Mouse (Mus musculus) adrenal gland, adult (tissue): Measurements from ENCODE around the gene Slc44a4.
"Not testable (repeated sequence)": the region's sequence is repeated elsewhere in the genome, so short reads cannot be mapped to it uniquely, and the experiment has no call there.

Experiments
- DNase-seq, 2 experiments: peaks; one replicate each; pipeline ENCODE4 v3.0.0; 2022 to 2023; ENCODE audit warnings: low spot score in 1 of 2; ENCODE audit not compliant: inconsistent age in 2 of 2

Gene Slc44a4

GRCm38 (mm10) chr17:34898706-34899052 is 15.6 kb upstream of the Slc44a4 start:
- DNase-seq: no peak

GRCm38 (mm10) chr17:34899053-34899889 is 15.0 kb upstream of the Slc44a4 start:
- peak; percentile 73 to 90 for DNase-seq

GRCm38 (mm10) chr17:34899890-34900243 is 14.4 kb upstream of the Slc44a4 start:
- no peak for DNase-seq

GRCm38 (mm10) chr17:34900826-34901225 is 13.4 kb upstream of the Slc44a4 start:
- DNase-seq: peak in 1 of 2 experiments; percentile 23

GRCm38 (mm10) chr17:34901948-34902347 is 12.3 kb upstream of the Slc44a4 start:
- not testable (repeated sequence) for DNase-seq

- DNase-seq: no peak
Measured at GRCm38 (mm10) chr17:34902895-34903294, 11.4 kb upstream of the Slc44a4 start.

GRCm38 (mm10) chr17:34910982-34911381 is 3.3 kb upstream of the Slc44a4 start:
- DNase-seq: no peak

- peak; percentile 76 to 91 for DNase-seq
Measured at GRCm38 (mm10) chr17:34911945-34912351, 2.3 kb upstream of the Slc44a4 start.

GRCm38 (mm10) chr17:34915410-34915831 is 1.2 kb downstream of the Slc44a4 start:
- DNase-seq: peak; percentile 40 to 70

GRCm38 (mm10) chr17:34916316-34916715 is 2.0 kb downstream of the Slc44a4 start:
- DNase-seq: no peak

GRCm38 (mm10) chr17:34917188-34917587 is 2.9 kb downstream of the Slc44a4 start:
- no peak for DNase-seq

GRCm38 (mm10) chr17:34922939-34923338 is 8.7 kb downstream of the Slc44a4 start:
- DNase-seq: no peak

- DNase-seq: no peak
Measured at GRCm38 (mm10) chr17:34924258-34924657, 10.0 kb downstream of the Slc44a4 start.

GRCm38 (mm10) chr17:34927306-34928019 is 13.2 kb downstream of the Slc44a4 start:
- peak; percentile 60 to 87 for DNase-seq

- DNase-seq: no peak
Measured at GRCm38 (mm10) chr17:34928841-34929240, 14.6 kb downstream of the Slc44a4 start.

- peak; percentile 99 for DNase-seq
Measured at GRCm38 (mm10) chr17:34931061-34931734, 16.9 kb downstream of the Slc44a4 start, which contains the start of gene Neu1. TSS of gene Neu1 (plus strand) at chr17:34931253.

- DNase-seq: no peak
Measured at GRCm38 (mm10) chr17:34931735-34932098, 17.5 kb downstream of the Slc44a4 start.

GRCm38 (mm10) chr17:34932287-34932686 is 18.0 kb downstream of the Slc44a4 start:
- DNase-seq: no peak

GRCm38 (mm10) chr17:34934031-34934430 is 19.8 kb downstream of the Slc44a4 start:
- DNase-seq: no peak

GRCm38 (mm10) chr17:34934830-34935229 is 20.6 kb downstream of the Slc44a4 start:
- peak in 1 of 2 experiments; percentile 52 for DNase-seq

- DNase-seq: no peak
Measured at GRCm38 (mm10) chr17:34937960-34938505, 23.8 kb downstream of the Slc44a4 start.
